Mouse (Mus musculus) liver, adult 2 months (tissue): ENCODE measurements around the gene Tfap2b. TPM values are rescaled to one million over a fixed set of nuclear protein-coding genes. Genes with fewer than 3 reads are reported as not detected.

Experiments
- DNase-seq: peaks from one replicate; pipeline ENCODE4 v3.0.0-alpha.2; 2011; ENCODE audit warnings: low read depth, low spot score; ENCODE audit errors: extremely low read depth
- H3K27ac ChIP-seq: fragments of 200-500 bp; replicated peaks from 2 replicates; pipeline ENCODE4 v1.5.1; 2012; ENCODE audit warnings: low read depth, mild to moderate bottlenecking, control low read depth, inconsistent platforms, low read length; ENCODE audit not compliant: insufficient read depth
- H3K27me3 ChIP-seq: fragments of 200-500 bp; 2 replicates; pipeline ENCODE4 v1.6.1; 2012; ENCODE audit warnings: mild to moderate bottlenecking, moderate library complexity, low read length, inconsistent platforms; ENCODE audit not compliant: control insufficient read depth, insufficient read depth
- H3K36me3 ChIP-seq: fragments of 200-500 bp; 2 replicates; pipeline ENCODE4 v1.6.1; 2012; ENCODE audit warnings: low read length, inconsistent platforms; ENCODE audit not compliant: control insufficient read depth, insufficient read depth
- H3K4me1 ChIP-seq: fragments of 200-500 bp; 2 replicates; pipeline ENCODE4 v1.6.1; 2011; ENCODE audit warnings: low read length; ENCODE audit not compliant: control insufficient read depth, insufficient read depth
- H3K4me3 ChIP-seq: fragments of 200-500 bp; 2 replicates; pipeline ENCODE4 v1.5.1; 2011; ENCODE audit warnings: low read depth, mild to moderate bottlenecking, control low read depth, low read length, moderate library complexity; ENCODE audit not compliant: insufficient read depth
- H3K79me2 ChIP-seq: fragments of 200-500 bp; 2 replicates; pipeline ENCODE4 v1.6.1; 2012; ENCODE audit warnings: inconsistent platforms, mild to moderate bottlenecking, low read length, moderate library complexity; ENCODE audit not compliant: control insufficient read depth, insufficient read depth
- H3K9ac ChIP-seq: fragments of 200-500 bp; 2 replicates; pipeline ENCODE4 v1.6.1; 2012; ENCODE audit warnings: low read depth, mild to moderate bottlenecking, control low read depth, inconsistent platforms, low read length
- CTCF ChIP-seq: fragments of 200-500 bp; IDR thresholded peaks from 2 replicates; pipeline ENCODE4 v1.5.1; 2011; ENCODE audit warnings: low read depth, low read length, control low read depth
- POLR2A ChIP-seq: fragments of 200-500 bp; IDR thresholded peaks from 2 replicates; pipeline ENCODE4 v1.6.1; 2011; ENCODE audit warnings: low read length, control low read depth; ENCODE audit not compliant: insufficient read depth; ENCODE audit errors: extremely low read depth
- whole genome bisulfite sequencing: fragments of 180-500 bp; shearing (Covaris S2); methylation state at CpG from one replicate; pipeline ENCODE4 v1.1.7; 2018; 5-methylcytosine and 5-hydroxymethylcytosine counted together
- polyA plus RNA-seq: library from polyadenylated mRNA; depleted of rRNA; stranded (reverse); fragments of >200 nt; gene quantifications from 2 replicates; pipeline ENCODE4 v1.2.3, GENCODE M21; 2012; rRNA removed
- total RNA-seq: library from RNA; depleted of rRNA; stranded (reverse); fragments of >200 nt; gene quantifications from 2 replicates; pipeline ENCODE4 v1.2.3, GENCODE M21; 2014; rRNA removed

The Tfap2b gene
- not detected in 2 replicates for total RNA-seq
- 0.01 TPM in 1 of 2 replicates, not detected in the other for polyA plus RNA-seq

DNA sequence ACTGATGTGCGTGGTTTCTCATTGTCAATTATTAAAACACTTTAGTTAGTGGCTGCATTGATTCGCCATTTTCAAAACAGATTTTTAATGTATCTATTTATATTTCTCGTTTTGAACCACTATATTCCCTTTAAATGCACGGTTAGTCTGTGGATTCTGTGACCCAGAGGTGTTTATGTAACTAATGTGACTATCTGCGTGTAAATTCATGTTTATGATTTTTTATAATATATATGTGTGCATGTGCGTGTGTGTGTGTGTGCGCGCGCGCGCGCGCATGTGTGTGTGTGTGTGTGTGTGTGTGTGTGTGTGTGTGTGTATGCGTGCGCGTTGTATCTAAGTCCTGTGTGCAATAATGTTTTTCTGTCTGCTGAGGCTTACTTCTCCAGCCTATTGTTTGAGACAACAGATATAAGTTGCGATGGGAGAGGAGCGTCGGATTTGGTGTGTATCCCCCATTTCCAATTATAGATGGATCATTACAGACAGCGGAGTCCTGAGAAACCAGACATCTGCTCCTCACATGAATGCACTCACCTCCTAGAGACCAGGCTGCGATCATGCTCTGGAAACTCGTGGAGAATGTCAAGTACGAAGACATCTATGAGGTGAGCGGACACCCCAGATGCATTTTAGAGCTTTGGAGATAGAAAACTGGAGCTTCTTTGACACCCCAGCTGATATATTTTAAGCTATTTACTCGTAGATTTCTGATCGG is at the start of gene Tfap2b:
Gene Tfap2b, plus strand, starts transcription at position 274 of the 718 bp plus-strand sequence.
- Histone ChIP-seq H3K4me1 (peaks cover 2% of the 10 kb centered on the region; the same call in 1 of the 2 replicates), H3K4me3 (no peak within 1 kb of the TSS), H3K36me3 (no peaks in the 10 kb centered on the region), H3K9ac (no peak within 1 kb of the TSS), H3K79me2 (no peaks in the 10 kb centered on the region), H3K27ac (no peak within 1 kb of the TSS), H3K27me3 (peaks cover 21% of the 10 kb centered on the region)
- TF ChIP-seq CTCF, result no peak
- TF ChIP-seq POLR2A, result no peak
- no peak for DNase-seq
- WGBS, result 5% methylated on average over 26 of the region's 26 CpGs

DNA sequence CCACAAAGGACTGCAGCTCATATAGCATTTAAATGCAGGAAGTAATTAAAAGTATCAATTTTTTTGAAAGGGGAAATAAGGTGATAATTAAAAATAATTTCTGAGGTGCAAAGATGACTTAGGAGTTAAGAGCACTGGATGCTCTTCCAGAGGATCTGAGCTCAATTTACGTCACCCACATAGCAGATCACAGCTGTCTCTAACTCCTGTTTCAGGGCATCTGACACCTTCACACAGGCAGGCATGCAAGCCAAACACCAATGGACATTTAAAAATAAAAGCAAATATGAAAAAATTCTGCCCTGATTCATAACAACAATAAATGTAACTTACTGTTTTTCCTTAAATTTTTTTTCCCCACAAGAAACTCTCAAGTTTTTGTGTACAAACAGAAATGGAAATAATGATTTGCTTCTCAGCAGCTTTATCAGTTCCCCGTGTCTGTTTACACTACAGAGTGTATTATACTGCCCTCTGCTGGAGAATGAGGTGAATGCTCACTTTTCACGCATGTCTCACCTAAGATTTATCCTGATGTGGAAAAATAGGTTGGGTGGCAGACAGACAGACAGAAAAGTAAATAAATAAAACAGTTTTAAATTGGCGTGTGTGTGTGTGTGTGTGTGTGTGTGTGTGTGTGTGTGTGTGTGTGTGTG is 29.8 kb upstream of the Tfap2b start:
- no peak for TF ChIP-seq POLR2A
- peak; percentile 39 for TF ChIP-seq CTCF
- no peak overlapping the region for H3K4me3 ChIP-seq
- no peaks in the 10 kb centered on the region for H3K36me3 ChIP-seq
- H3K27ac ChIP-seq, result no peak overlapping the region
- H3K4me1 ChIP-seq, result no peaks in the 10 kb centered on the region
- no peaks in the 10 kb centered on the region for H3K79me2 ChIP-seq
- no peak overlapping the region for H3K9ac ChIP-seq
- no peaks in the 10 kb centered on the region for H3K27me3 ChIP-seq
- WGBS, result 4% methylated on average over 4 of the region's 4 CpGs
- peak; percentile 47 for DNase-seq

DNA sequence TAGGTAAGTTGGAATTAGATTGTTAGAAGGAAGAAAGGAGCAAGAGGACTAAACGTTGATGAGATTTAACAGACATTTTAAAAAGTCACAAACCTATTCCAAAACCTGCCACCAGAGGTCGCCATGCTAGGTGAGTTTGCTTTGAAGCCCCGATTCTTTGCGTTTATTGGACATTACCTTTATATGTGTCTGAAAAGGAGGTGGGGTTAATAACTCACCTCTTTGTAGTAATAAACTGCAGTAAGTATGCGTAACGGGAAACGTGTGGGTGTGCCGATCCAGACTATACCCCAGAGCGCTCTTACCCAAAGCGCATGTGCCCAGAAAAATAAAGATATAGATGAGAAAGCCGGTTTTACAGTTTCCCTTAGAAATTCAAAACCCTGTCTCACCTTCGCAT is 3.1 kb upstream of the Tfap2b start:
- no peak overlapping the region for H3K4me3 ChIP-seq
- WGBS, result 5% methylated on average over 12 of the region's 12 CpGs
- peaks cover 2% of the 10 kb centered on the region; the same call in 1 of the 2 replicates for H3K4me1 ChIP-seq
- TF ChIP-seq CTCF (peak; percentile 43), POLR2A (no peak)
- peak; percentile 35 for DNase-seq
- no peaks in the 10 kb centered on the region for H3K36me3 ChIP-seq
- peaks cover 9% of the 10 kb centered on the region for H3K27me3 ChIP-seq
- no peak overlapping the region for H3K27ac ChIP-seq
- no peaks in the 10 kb centered on the region for H3K79me2 ChIP-seq
- H3K9ac ChIP-seq, result no peak overlapping the region

GRCm38 (mm10) chr1:19206194-19206593 is 2.5 kb upstream of the Tfap2b start:
- H3K79me2 ChIP-seq, result no peaks in the 10 kb centered on the region
- DNase-seq, result peak; percentile 13
- H3K4me3 ChIP-seq, result no peak overlapping the region
- H3K27ac ChIP-seq, result no peak overlapping the region
- peaks cover 12% of the 10 kb centered on the region for H3K27me3 ChIP-seq
- H3K9ac ChIP-seq, result no peak overlapping the region
- TF ChIP-seq POLR2A (no peak), CTCF (0 out of 2 replicates have a peak, but pooled peaks have one; percentile 12)
- H3K4me1 ChIP-seq, result peaks cover 2% of the 10 kb centered on the region; the same call in 1 of the 2 replicates
- 2% methylated on average over 7 of the region's 7 CpGs for WGBS
- no peaks in the 10 kb centered on the region for H3K36me3 ChIP-seq

DNA sequence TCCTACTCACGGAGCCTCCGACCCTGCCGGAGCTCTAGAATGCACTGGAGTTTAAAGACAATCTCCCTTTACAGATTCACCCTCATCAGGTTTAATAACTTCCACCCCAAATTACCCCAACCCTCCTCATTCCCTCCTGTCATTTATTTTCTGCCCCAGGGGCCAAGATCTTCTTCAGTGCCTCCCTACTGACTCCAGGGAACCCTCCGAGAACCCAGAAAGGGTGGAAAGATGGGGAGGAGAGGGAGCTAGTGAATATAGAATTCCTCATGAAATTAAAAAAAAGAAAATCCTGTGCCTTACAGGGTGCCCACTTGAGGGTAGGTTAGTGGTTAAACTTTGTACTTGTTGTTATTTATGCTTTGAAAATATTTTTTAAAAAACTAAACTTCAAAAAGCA is 1.1 kb upstream of the Tfap2b start:
- DNase-seq, result no peak
- no peaks in the 10 kb centered on the region for H3K36me3 ChIP-seq
- H3K4me1 ChIP-seq, result peaks cover 2% of the 10 kb centered on the region; the same call in 1 of the 2 replicates
- peaks cover 18% of the 10 kb centered on the region for H3K27me3 ChIP-seq
- no peaks in the 10 kb centered on the region for H3K79me2 ChIP-seq
- TF ChIP-seq POLR2A (no peak), CTCF (no peak)
- no peak overlapping the region for H3K27ac ChIP-seq
- no peak overlapping the region for H3K9ac ChIP-seq
- H3K4me3 ChIP-seq, result no peak overlapping the region
- WGBS, result 10% methylated on average over 4 of the region's 4 CpGs
